Mouse (Mus musculus) testis, adult 2 months (tissue): ENCODE measurements around the gene Fcho1. TPM values are rescaled to one million over a fixed set of nuclear protein-coding genes. Genes with fewer than 3 reads are reported as not detected.

Source experiments
- H3K27ac ChIP-seq: fragments of 200-500 bp; 2 replicates; pipeline ENCODE4 v1.5.1; 2012; ENCODE audit warnings: low read depth, low read length; ENCODE audit not compliant: control insufficient read depth, insufficient read depth
- H3K27me3 ChIP-seq: fragments of 200-500 bp; 2 replicates; pipeline ENCODE4 v1.6.1; 2012; ENCODE audit warnings: mild to moderate bottlenecking, low read length, moderate library complexity; ENCODE audit not compliant: control insufficient read depth, insufficient read depth
- H3K36me3 ChIP-seq: fragments of 200-500 bp; 2 replicates; pipeline ENCODE4 v1.6.1; 2012; ENCODE audit warnings: mild to moderate bottlenecking, low read length; ENCODE audit not compliant: control insufficient read depth, insufficient read depth
- H3K4me1 ChIP-seq: fragments of 200-500 bp; 2 replicates; pipeline ENCODE4 v1.6.1; 2012; ENCODE audit warnings: low read length; ENCODE audit not compliant: control insufficient read depth, insufficient read depth
- H3K4me3 ChIP-seq: fragments of 200-500 bp; 2 replicates; pipeline ENCODE4 v1.5.1; 2012; ENCODE audit warnings: low read depth, mild to moderate bottlenecking, low read length, moderate library complexity, mixed read lengths; ENCODE audit not compliant: control insufficient read depth
- CTCF ChIP-seq: fragments of 200-500 bp; IDR thresholded peaks from 2 replicates; pipeline ENCODE4 v1.5.1; 2012; ENCODE audit warnings: low read depth, mild to moderate bottlenecking, inconsistent platforms, low read length, moderate library complexity; ENCODE audit not compliant: control insufficient read depth, insufficient read depth, insufficient replicate concordance
- POLR2A ChIP-seq: fragments of 200-500 bp; IDR thresholded peaks from 2 replicates; pipeline ENCODE4 v1.6.1; 2012; ENCODE audit warnings: low read depth, mild to moderate bottlenecking, inconsistent platforms, low read length, moderate library complexity; ENCODE audit not compliant: control insufficient read depth
- polyA plus RNA-seq: library from polyadenylated mRNA; depleted of rRNA; stranded (reverse); fragments of >200 nt; gene quantifications from 2 replicates; pipeline ENCODE4 v1.2.3, GENCODE M21; 2012

The Fcho1 gene
- polyA plus RNA-seq, 1 experiment, result 2.2 TPM

DNA sequence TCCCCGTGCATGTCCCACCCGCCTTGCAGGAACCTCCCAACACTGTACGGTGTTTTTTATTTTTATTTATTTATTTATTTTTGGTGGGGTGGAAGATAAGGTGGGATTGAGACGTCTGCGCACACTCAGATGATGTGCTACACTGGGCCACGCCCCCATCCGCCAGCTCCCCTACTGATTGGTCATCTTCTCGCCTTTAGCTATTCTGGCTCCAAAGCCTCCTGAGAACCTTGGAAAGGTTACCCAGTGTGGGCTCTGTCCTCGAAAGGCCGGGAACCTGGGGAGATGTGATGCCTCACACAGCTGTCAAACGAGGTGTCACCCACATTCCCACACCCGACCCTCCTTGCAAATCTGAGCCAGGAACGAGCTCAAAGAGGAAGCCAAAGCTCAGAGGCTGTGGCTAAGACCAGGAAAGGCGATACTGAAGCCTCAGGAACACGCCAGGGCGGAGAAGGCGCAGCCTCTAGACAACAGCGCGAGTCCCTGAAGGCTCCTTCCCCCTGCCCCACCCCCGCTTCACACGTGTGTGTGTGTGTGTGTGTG is 2.8 kb upstream of the Fcho1 start:
- peak overlapping the region; percentile 7 for H3K4me3 ChIP-seq
- H3K27me3 ChIP-seq, result no peaks in the 10 kb centered on the region
- H3K36me3 ChIP-seq, result no peaks in the 10 kb centered on the region
- peaks cover 12% of the 10 kb centered on the region for H3K4me1 ChIP-seq
- H3K27ac ChIP-seq, result no peak overlapping the region
- TF ChIP-seq CTCF (no peak), POLR2A (no peak)

DNA sequence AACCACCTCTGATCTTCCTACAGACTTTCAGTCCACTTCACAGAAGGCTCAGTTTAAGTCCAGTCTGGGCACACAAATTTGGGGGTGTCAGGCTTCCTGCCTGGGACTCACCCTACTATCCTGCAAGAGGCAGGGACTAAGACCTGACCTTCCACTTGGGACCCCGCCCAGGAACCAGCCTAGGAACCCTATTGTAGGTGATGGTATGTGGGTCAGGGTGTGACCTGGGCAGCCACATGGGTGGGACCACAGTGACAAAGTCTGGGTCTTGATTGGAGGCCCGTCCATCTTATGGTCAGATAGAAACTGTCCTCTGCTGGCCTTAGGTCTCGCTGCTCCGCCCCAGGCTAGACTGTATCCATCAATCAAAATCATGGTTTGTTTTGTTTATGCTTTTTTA is 1.1 kb downstream of the Fcho1 start:
- H3K4me3 ChIP-seq, result no peak overlapping the region
- H3K36me3 ChIP-seq, result no peaks in the 10 kb centered on the region
- no peaks in the 10 kb centered on the region for H3K27me3 ChIP-seq
- no peak overlapping the region for H3K27ac ChIP-seq
- peaks cover 19% of the 10 kb centered on the region for H3K4me1 ChIP-seq
- TF ChIP-seq CTCF (no peak), POLR2A (no peak)

DNA sequence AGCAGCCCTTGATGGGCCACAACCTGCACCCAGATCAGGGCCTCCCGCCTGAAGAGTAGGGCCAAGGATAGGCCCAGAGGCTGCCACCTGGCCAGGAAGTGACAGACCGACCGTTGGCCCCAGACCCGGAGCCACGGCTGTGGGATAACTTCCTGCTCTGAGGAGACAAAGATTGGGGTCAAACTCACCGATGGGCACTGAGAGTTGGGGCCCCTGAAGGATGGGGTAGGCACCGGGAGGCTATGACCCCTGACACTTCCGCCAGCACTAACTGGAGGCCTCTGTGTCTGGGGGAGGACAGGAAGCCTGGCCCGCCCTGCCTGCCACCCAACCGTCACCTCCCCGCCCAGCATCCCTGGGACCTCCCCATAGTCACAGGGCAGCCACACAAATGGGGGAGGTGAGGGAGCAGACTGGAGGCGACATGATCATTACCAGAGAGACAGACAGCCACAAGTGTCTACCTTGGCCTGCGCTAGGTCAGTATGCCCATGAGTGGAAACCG is 2.4 kb downstream of the Fcho1 start:
- TF ChIP-seq CTCF (no peak), POLR2A (no peak)
- no peak overlapping the region for H3K27ac ChIP-seq
- no peaks in the 10 kb centered on the region for H3K36me3 ChIP-seq
- peaks cover 18% of the 10 kb centered on the region for H3K4me1 ChIP-seq
- H3K27me3 ChIP-seq, result no peaks in the 10 kb centered on the region
- no peak overlapping the region for H3K4me3 ChIP-seq

DNA sequence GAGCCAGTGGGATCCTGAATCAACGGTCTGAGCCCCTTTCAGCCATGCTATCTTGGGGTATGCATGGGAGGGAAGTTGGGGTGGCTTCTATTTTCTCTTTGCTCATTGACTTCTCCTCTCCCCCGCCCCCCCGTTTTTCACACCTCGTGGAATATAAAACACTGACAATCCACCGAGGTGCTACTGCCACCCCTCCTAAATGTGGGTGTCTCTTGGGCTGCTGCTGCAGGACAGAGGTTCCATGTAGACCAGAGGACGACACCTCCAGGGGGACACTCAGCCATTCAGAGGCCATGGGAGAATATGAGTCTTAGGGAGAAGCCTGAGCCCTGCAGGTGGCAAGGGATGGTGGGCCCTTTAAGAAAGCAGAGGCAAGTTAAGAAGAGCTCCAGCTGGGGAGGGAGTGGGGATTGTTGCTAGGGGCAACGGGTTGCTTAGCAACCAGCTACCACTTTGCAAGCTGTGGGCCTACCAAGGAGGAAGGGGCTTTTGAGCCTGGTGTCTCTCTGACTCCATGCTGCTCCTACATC is 5.5 kb downstream of the Fcho1 start:
- H3K36me3 ChIP-seq, result no peaks in the 10 kb centered on the region
- no peak for TF ChIP-seq CTCF
- TF ChIP-seq POLR2A, result no peak
- H3K4me1 ChIP-seq, result peaks cover 14% of the 10 kb centered on the region
- no peaks in the 10 kb centered on the region for H3K27me3 ChIP-seq
- no peak overlapping the region for H3K27ac ChIP-seq
- H3K4me3 ChIP-seq, result peak overlapping the region; percentile 82

DNA sequence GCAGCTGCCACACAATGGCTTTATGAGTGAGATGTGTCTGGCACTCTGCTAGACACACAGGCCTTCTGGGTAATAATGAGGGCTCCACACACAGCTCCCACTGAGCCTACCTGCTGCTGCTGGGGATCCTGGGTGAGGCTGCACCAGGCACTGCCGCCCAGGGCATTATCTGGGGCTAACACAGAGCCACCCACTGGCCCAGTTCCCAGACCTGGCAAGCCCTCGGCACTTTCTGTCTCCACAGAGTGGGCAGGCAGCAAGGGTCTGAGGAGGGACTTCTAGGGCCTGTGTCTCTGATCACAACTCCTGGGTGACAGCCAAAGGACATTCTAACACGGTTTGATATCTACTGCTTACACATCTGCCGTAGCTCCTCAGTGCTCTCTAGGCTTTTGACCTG is 6.3 kb downstream of the Fcho1 start:
- no peak for TF ChIP-seq CTCF
- TF ChIP-seq POLR2A, result no peak
- Histone ChIP-seq H3K4me1 (peaks cover 13% of the 10 kb centered on the region), H3K4me3 (peak overlapping the region; percentile 82), H3K27me3 (no peaks in the 10 kb centered on the region), H3K27ac (no peak overlapping the region), H3K36me3 (no peaks in the 10 kb centered on the region)

DNA sequence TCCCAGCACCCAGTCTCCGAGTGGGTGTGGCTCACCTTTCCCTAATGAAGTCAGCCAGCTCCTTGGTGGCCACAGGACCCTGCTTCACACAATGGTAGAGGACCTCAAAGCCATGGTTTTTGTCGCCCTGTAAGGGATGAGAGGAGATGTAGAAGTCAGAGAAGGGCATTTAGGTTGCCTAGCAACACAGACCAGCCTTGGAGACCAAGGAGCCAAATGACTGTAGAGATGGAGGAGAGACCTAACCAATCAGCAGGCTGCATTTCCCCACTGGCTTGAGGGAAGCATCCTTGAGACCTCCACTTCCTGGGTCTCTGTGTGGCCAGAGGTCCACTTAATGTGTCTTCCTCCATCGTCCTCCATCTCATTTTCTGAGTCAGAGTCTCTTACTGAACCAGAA is 7.3 kb downstream of the Fcho1 start:
- H3K27me3 ChIP-seq, result no peaks in the 10 kb centered on the region
- peaks cover 13% of the 10 kb centered on the region for H3K4me1 ChIP-seq
- no peaks in the 10 kb centered on the region for H3K36me3 ChIP-seq
- TF ChIP-seq POLR2A (no peak), CTCF (no peak)
- H3K4me3 ChIP-seq, result no peak overlapping the region
- no peak overlapping the region for H3K27ac ChIP-seq

DNA sequence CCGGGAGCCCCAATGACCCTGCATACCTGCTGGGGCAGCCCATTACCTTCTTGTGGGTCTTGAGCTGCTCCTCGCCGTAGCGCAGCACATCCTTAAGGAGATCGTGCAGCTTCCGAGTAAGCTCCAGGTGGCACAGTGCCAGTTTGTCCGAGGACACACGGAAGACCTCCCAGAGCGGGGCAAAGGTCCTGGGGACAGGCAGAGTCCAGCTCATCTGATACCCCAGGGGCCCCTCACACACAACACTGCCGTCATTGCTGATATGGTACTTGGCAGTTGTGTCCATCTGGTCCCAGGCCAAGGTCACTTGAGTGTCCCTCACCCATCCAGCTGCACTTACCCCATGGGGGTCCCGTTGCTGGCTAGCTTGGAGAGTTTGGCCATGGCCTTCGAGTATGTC is 8.4 kb downstream of the Fcho1 start:
- no peak for TF ChIP-seq CTCF
- no peak for TF ChIP-seq POLR2A
- no peak overlapping the region for H3K4me3 ChIP-seq
- H3K36me3 ChIP-seq, result no peaks in the 10 kb centered on the region
- H3K27me3 ChIP-seq, result no peaks in the 10 kb centered on the region
- no peak overlapping the region for H3K27ac ChIP-seq
- H3K4me1 ChIP-seq, result peaks cover 13% of the 10 kb centered on the region

DNA sequence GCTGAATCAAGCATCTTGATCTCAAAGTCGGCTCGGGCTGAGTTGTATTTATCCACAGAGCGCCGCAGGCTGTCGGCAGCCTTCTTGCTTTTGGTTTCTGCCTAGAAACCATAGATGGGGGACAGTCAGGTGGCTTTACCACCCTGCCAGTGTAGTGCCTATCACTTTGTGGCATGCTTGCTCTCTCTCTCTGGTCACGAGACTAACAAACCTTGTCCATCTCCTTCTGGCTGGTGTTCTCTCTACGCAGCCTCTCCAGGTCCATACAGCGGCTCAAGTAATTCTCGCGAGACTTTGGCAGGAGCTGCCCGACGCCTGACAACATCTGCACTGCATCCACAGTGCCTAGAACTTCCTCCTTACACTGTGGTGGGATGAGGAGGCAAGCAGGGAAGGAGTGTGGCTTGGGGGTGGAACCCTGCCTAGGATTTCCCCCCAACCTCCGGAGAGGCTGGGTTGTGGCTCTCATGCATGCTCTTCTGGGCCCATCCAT is 8.9 kb downstream of the Fcho1 start:
- peaks cover 13% of the 10 kb centered on the region for H3K4me1 ChIP-seq
- no peak overlapping the region for H3K4me3 ChIP-seq
- H3K27me3 ChIP-seq, result no peaks in the 10 kb centered on the region
- H3K36me3 ChIP-seq, result no peaks in the 10 kb centered on the region
- TF ChIP-seq CTCF, result no peak
- H3K27ac ChIP-seq, result no peak overlapping the region
